Mouse (Mus musculus): ENCODE measurements around the gene Ppp4r1. TPM values are rescaled to one million over a fixed set of nuclear protein-coding genes. Genes with fewer than 3 reads are reported as not detected.

Ppp4r1 gene
- total and polyA plus RNA-seq, 3 experiments, result 12.9 to 17.1 (median 13.6) TPM

DNA sequence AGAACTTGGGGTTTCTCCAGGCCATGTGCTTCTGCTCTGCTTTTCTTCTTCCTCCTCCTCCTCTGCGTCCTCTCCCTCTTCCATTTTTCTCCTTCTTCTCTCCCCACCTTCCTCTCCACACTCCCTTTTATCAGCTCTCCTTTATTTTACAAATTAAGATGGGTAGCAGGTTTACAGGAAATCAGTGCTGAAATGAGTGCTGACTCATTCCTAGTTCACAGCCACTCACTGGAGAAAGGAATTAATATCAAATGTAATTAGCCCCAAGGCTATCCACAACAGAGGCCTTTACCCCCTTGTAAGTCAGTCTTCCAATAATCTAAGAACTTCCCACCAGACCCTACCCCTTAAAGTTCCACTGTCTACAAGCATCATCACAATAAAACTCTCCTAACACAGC, 6.1 kb upstream of the Ppp4r1 start:
- no peak for DNase-seq (ENCODE audit: extremely low read depth)
- in situ Hi-C loops (cut with MboI; ENCODE audit: low pct_ligation_motif_present, low pct_unique_long_range_greater_than_20kb, low sequenced_read_pairs), result no loop called here
- Histone ChIP-seq H3K4me1 (ENCODE audit: control insufficient read depth in 1 of 2, insufficient read depth in 2 of 2) (peaks cover 0 to 4% of the 10 kb centered on the region in 2 experiments; a peak in 2 of 4 replicates), H3K4me3 (replicated peaks in 1 of 3; ENCODE audit: low read depth in 2 of 3, low read length in 2 of 3, poor library complexity in 1 of 3) (no peak overlapping the region), H3K36me3 (replicated peaks in 1 of 2; ENCODE audit: control insufficient read depth in 1 of 2, insufficient read depth in 1 of 2, low read length in 1 of 2) (no peaks in the 10 kb centered on the region), H3K27ac (ENCODE audit: insufficient read depth, low read depth) (no peak overlapping the region), H3K9me3 (replicated peaks; ENCODE audit: low read length) (no peaks in the 10 kb centered on the region), H3K4me2 (ENCODE audit: insufficient read depth, low read depth, poor library complexity, severe bottlenecking) (no peak overlapping the region), H3K9ac (ENCODE audit: insufficient read depth, low read depth) (no peak overlapping the region), H3K27me3 (replicated peaks) (no peaks in the 10 kb centered on the region), H3K79me2 (replicated peaks; ENCODE audit: control insufficient read depth, extremely low read depth, insufficient read depth, poor library complexity, severe bottlenecking) (no peaks in the 10 kb centered on the region)
- dilution Hi-C loops (cut with MboI; ENCODE audit: extremely low pct_ligation_motif_present, extremely low pct_unique_long_range_greater_than_20kb, low sequenced_read_pairs), result no loop called here
- no peak for TF ChIP-seq IRF4 (IDR thresholded peaks at IDR 0.05; ENCODE audit: low read depth, low read length)
- no peak for TF ChIP-seq SIN3A (IDR thresholded peaks at IDR 0.05; ENCODE audit: low read length)
- TF ChIP-seq TCF12 (IDR thresholded peaks at IDR 0.05; ENCODE audit: low read depth, low read length), result no peak
- TF ChIP-seq CHD2 (IDR thresholded peaks at IDR 0.05; ENCODE audit: low read length), result no peak
- no peak for TF ChIP-seq BHLHE40 (IDR thresholded peaks at IDR 0.05; ENCODE audit: low read depth, low read length)
- TF ChIP-seq MAX (IDR thresholded peaks at IDR 0.05; ENCODE audit: low read length), result no peak

DNA sequence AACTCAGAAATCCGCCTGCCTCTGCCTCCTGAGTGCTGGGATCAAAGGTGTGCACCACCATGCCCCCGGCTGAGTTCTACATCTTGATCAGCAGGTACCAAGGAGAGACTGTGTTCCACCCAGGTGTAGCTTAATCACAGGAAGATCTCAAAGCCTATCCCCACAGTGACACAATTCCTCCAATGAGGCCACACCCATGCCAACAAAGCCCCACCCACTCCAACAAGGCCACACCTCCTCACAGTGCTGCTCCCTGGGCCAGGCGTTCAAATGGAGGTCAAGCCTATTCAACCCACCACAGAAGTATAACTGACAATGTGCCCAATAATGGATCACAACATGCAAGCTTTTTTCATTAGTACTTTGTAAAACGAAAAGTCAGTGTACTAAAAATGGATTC, 4.9 kb upstream of the Ppp4r1 start:
- in situ Hi-C loops (cut with MboI; ENCODE audit: low pct_ligation_motif_present, low pct_unique_long_range_greater_than_20kb, low sequenced_read_pairs) (no loop called here), dilution Hi-C loops (cut with MboI; ENCODE audit: extremely low pct_ligation_motif_present, extremely low pct_unique_long_range_greater_than_20kb, low sequenced_read_pairs) (no loop called here)
- H3K27me3 ChIP-seq (replicated peaks), result no peaks in the 10 kb centered on the region
- H3K79me2 ChIP-seq (replicated peaks; ENCODE audit: control insufficient read depth, extremely low read depth, insufficient read depth, poor library complexity, severe bottlenecking), result no peaks in the 10 kb centered on the region
- TF ChIP-seq HCFC1 (IDR thresholded peaks at IDR 0.05; ENCODE audit: low read depth, low read length), result no peak
- no peak overlapping the region for H3K4me2 ChIP-seq (ENCODE audit: insufficient read depth, low read depth, poor library complexity, severe bottlenecking)
- H3K4me1 ChIP-seq (ENCODE audit: control insufficient read depth in 1 of 2, insufficient read depth in 2 of 2), result peaks cover 0 to 7% of the 10 kb centered on the region in 2 experiments; a peak in 2 of 4 replicates
- no peak for DNase-seq (ENCODE audit: extremely low read depth)
- H3K36me3 ChIP-seq (replicated peaks in 1 of 2; ENCODE audit: control insufficient read depth in 1 of 2, insufficient read depth in 1 of 2, low read length in 1 of 2), result no peaks in the 10 kb centered on the region
- H3K9me3 ChIP-seq (replicated peaks; ENCODE audit: low read length), result no peaks in the 10 kb centered on the region
- no peak overlapping the region for H3K9ac ChIP-seq (ENCODE audit: insufficient read depth, low read depth)
- no peak overlapping the region for H3K4me3 ChIP-seq (replicated peaks in 1 of 3; ENCODE audit: low read depth in 2 of 3, low read length in 2 of 3, poor library complexity in 1 of 3)
- H3K27ac ChIP-seq (ENCODE audit: insufficient read depth, low read depth), result no peak overlapping the region

DNA sequence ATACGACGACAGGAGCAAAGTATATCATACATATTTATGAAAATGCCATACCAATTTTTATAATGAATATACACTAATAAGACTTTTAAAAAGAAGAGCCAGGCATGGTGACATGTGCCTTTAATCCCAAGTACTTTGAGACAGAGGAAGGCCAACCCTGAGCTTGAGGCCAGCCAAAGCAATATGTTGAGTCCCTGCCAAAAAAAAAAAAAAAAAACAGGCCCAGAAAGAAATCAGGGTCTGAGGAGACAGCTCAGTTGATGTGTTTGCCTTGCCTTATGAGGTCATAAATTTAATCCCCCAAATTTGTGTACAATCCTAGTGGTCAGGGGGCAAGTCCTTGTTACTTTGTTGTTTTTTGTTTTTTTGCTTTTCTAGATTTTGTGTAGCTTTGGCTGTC, 1.4 kb upstream of the Ppp4r1 start:
- dilution Hi-C loops (cut with MboI; ENCODE audit: extremely low pct_ligation_motif_present, extremely low pct_unique_long_range_greater_than_20kb, low sequenced_read_pairs), result no loop called here
- no peak for TF ChIP-seq E2F4 (IDR thresholded peaks at IDR 0.05; ENCODE audit: insufficient replicate concordance, low read depth, low read length)
- no peak for TF ChIP-seq RAD21 (IDR thresholded peaks at IDR 0.05; ENCODE audit: low read depth, low read length)
- no peak for TF ChIP-seq USF1 (IDR thresholded peaks at IDR 0.05; ENCODE audit: low read depth, low read length)
- TF ChIP-seq MAFK (IDR thresholded peaks at IDR 0.05; ENCODE audit: insufficient replicate concordance, low read length), result no peak
- TF ChIP-seq CHD2 (IDR thresholded peaks at IDR 0.05; ENCODE audit: low read length), result no peak
- TF ChIP-seq ZC3H11A (IDR thresholded peaks at IDR 0.05; ENCODE audit: low read depth, low read length), result no peak
- no peak for TF ChIP-seq MEF2A (IDR thresholded peaks at IDR 0.05; ENCODE audit: borderline replicate concordance, low read depth, low read length)
- TF ChIP-seq ELF1 (IDR thresholded peaks at IDR 0.05; ENCODE audit: low read depth, low read length), result no peak
- TF ChIP-seq UBTF (IDR thresholded peaks at IDR 0.05; ENCODE audit: low read depth, low read length), result no peak
- TF ChIP-seq EP300 (IDR thresholded peaks at IDR 0.05; ENCODE audit: low read length), result no peak
- TF ChIP-seq NRF1 (IDR thresholded peaks at IDR 0.05; ENCODE audit: low read depth, low read length), result no peak
- TF ChIP-seq ZMIZ1 (IDR thresholded peaks at IDR 0.05; ENCODE audit: low read depth, low read length), result no peak
- no peak for TF ChIP-seq CHD1 (IDR thresholded peaks at IDR 0.05; ENCODE audit: low read depth, low read length)
- TF ChIP-seq MYC (IDR thresholded peaks at IDR 0.05; ENCODE audit: low read depth, low read length), result no peak
- TF ChIP-seq SIN3A (IDR thresholded peaks at IDR 0.05; ENCODE audit: low read length), result no peak
- TF ChIP-seq POLR2A (IDR thresholded peaks at IDR 0.05; ENCODE audit: low read depth, low read length), result no peak
- no peak for TF ChIP-seq PAX5 (IDR thresholded peaks at IDR 0.05; ENCODE audit: low read length)
- no peak overlapping the region for H3K4me2 ChIP-seq (ENCODE audit: insufficient read depth, low read depth, poor library complexity, severe bottlenecking)
- H3K4me1 ChIP-seq (ENCODE audit: control insufficient read depth in 1 of 2, insufficient read depth in 2 of 2), result peaks cover 6 to 24% of the 10 kb centered on the region in 2 experiments; a peak in 3 of 4 replicates
- no peak overlapping the region for H3K9ac ChIP-seq (ENCODE audit: insufficient read depth, low read depth)
- in situ Hi-C loops (cut with MboI; ENCODE audit: low pct_ligation_motif_present, low pct_unique_long_range_greater_than_20kb, low sequenced_read_pairs), result no loop called here
- H3K4me3 ChIP-seq (replicated peaks in 1 of 3; ENCODE audit: low read depth in 2 of 3, low read length in 2 of 3, poor library complexity in 1 of 3), result no peak overlapping the region
- H3K27me3 ChIP-seq (replicated peaks), result no peaks in the 10 kb centered on the region
- H3K27ac ChIP-seq (ENCODE audit: insufficient read depth, low read depth), result no peak overlapping the region
- H3K9me3 ChIP-seq (replicated peaks; ENCODE audit: low read length), result no peaks in the 10 kb centered on the region
- peaks cover 15% of the 10 kb centered on the region for H3K79me2 ChIP-seq (replicated peaks; ENCODE audit: control insufficient read depth, extremely low read depth, insufficient read depth, poor library complexity, severe bottlenecking)
- no peak for DNase-seq (ENCODE audit: extremely low read depth)
- peaks cover 0 to 3% of the 10 kb centered on the region in 2 experiments for H3K36me3 ChIP-seq (replicated peaks in 1 of 2; ENCODE audit: control insufficient read depth in 1 of 2, insufficient read depth in 1 of 2, low read length in 1 of 2)
